Mouse (Mus musculus) ES-Bruce4 (cell line): ENCODE data around the gene Dok5. TPM values are rescaled to one million over a fixed set of nuclear protein-coding genes. Genes with fewer than 3 reads are reported as not detected.

Source experiments
- H3K27ac ChIP-seq: 2 replicates; pipeline ENCODE4 v1.5.1; 2012; ENCODE audit warnings: low read length, inconsistent platforms; ENCODE audit not compliant: insufficient read depth
- H3K27me3 ChIP-seq: 2 replicates; pipeline ENCODE4 v1.6.1; 2012; ENCODE audit warnings: mild to moderate bottlenecking, low read length, inconsistent platforms; ENCODE audit not compliant: control insufficient read depth, poor library complexity, insufficient read depth, severe bottlenecking
- H3K36me3 ChIP-seq: 2 replicates; pipeline ENCODE4 v1.6.1; 2012; ENCODE audit warnings: inconsistent platforms, mild to moderate bottlenecking, low read length, moderate library complexity; ENCODE audit not compliant: control insufficient read depth, poor library complexity, insufficient read depth, severe bottlenecking
- H3K4me1 ChIP-seq: one replicate; pipeline ENCODE4 v1.8.1; 2011; ENCODE audit warnings: low read length; ENCODE audit not compliant: control insufficient read depth, insufficient read depth
- H3K4me3 ChIP-seq: 2 replicates; pipeline ENCODE4 v1.5.1; 2011; ENCODE audit warnings: low read depth, mild to moderate bottlenecking, low read length
- H3K9ac ChIP-seq: 2 replicates; pipeline ENCODE4 v1.6.1; 2012; ENCODE audit warnings: low read depth, mild to moderate bottlenecking, inconsistent platforms; ENCODE audit not compliant: poor library complexity, severe bottlenecking
- H3K9me3 ChIP-seq: replicated peaks from 2 replicates; pipeline ENCODE4 v1.6.1; 2012; ENCODE audit warnings: mild to moderate bottlenecking, low read length, inconsistent platforms; ENCODE audit not compliant: control insufficient read depth, poor library complexity, insufficient read depth, severe bottlenecking
- CTCF ChIP-seq: IDR thresholded peaks from one replicate; pipeline ENCODE4 v1.8.1; 2011; ENCODE audit warnings: low read depth, low read length
- EP300 ChIP-seq: IDR thresholded peaks from 2 replicates; pipeline ENCODE4 v1.6.1; 2011; ENCODE audit warnings: low read depth, low read length; ENCODE audit not compliant: insufficient read depth
- POLR2A ChIP-seq: IDR thresholded peaks from one replicate; pipeline ENCODE4 v1.8.1; 2011; ENCODE audit warnings: low read length; ENCODE audit not compliant: insufficient read depth
- polyA plus RNA-seq: library from polyadenylated mRNA; stranded (reverse); fragments of >200 nt; gene quantifications from 2 replicates; pipeline ENCODE4 v1.2.4, GENCODE M21; 2011; ENCODE audit warnings: low read depth; ENCODE audit not compliant: missing spikeins, insufficient read depth, insufficient read length

Gene Dok5
- polyA plus RNA-seq, 1 experiment: 1.4 TPM

GRCm38 (mm10) chr2:170730781-170731180, 826 bp upstream of the Dok5 start:
- Histone ChIP-seq H3K9me3 (no peaks in the 10 kb centered on the region), H3K36me3 (no peaks in the 10 kb centered on the region), H3K4me3 (no peak overlapping the region), H3K27me3 (no peaks in the 10 kb centered on the region), H3K9ac (no peak overlapping the region), H3K4me1 (no peaks in the 10 kb centered on the region), H3K27ac (no peak overlapping the region)
- TF ChIP-seq POLR2A (no peak), EP300 (no peak), CTCF (no peak)

- no peak overlapping the region for H3K9ac ChIP-seq
- H3K9me3 ChIP-seq: no peaks in the 10 kb centered on the region
- peak overlapping the region; percentile 27 for H3K4me3 ChIP-seq
- TF ChIP-seq CTCF (no peak), EP300 (no peak), POLR2A (no peak)
- no peaks in the 10 kb centered on the region for H3K36me3 ChIP-seq
- no peaks in the 10 kb centered on the region for H3K4me1 ChIP-seq
- no peak overlapping the region for H3K27ac ChIP-seq
- H3K27me3 ChIP-seq: no peaks in the 10 kb centered on the region
Observed at GRCm38 (mm10) chr2:170731205-170731604, 402 bp upstream of the Dok5 start.

- no peaks in the 10 kb centered on the region for H3K27me3 ChIP-seq
- no peak overlapping the region for H3K27ac ChIP-seq
- no peaks in the 10 kb centered on the region for H3K36me3 ChIP-seq
- TF ChIP-seq POLR2A (no peak), EP300 (no peak), CTCF (no peak)
- no peaks in the 10 kb centered on the region for H3K9me3 ChIP-seq
- no peak overlapping the region for H3K4me3 ChIP-seq
- no peak overlapping the region for H3K9ac ChIP-seq
- no peaks in the 10 kb centered on the region for H3K4me1 ChIP-seq
Observed at GRCm38 (mm10) chr2:170733671-170734070, 2.1 kb downstream of the Dok5 start.

- H3K9me3 ChIP-seq: no peaks in the 10 kb centered on the region
- no peak overlapping the region for H3K9ac ChIP-seq
- no peaks in the 10 kb centered on the region for H3K27me3 ChIP-seq
- H3K36me3 ChIP-seq: no peaks in the 10 kb centered on the region
- H3K27ac ChIP-seq: no peak overlapping the region
- TF ChIP-seq CTCF (no peak), EP300 (no peak)
- H3K4me3 ChIP-seq: no peak overlapping the region
- no peaks in the 10 kb centered on the region for H3K4me1 ChIP-seq
Observed at GRCm38 (mm10) chr2:170734446-170734845, 2.8 kb downstream of the Dok5 start.

- Histone ChIP-seq H3K27me3 (no peaks in the 10 kb centered on the region), H3K36me3 (no peaks in the 10 kb centered on the region), H3K9me3 (no peaks in the 10 kb centered on the region), H3K9ac (no peak overlapping the region), H3K4me1 (no peaks in the 10 kb centered on the region), H3K4me3 (no peak overlapping the region), H3K27ac (no peak overlapping the region)
- TF ChIP-seq POLR2A (no peak), EP300 (no peak), CTCF (no peak)
Observed at GRCm38 (mm10) chr2:170738446-170738845, 6.8 kb downstream of the Dok5 start.

- H3K9ac ChIP-seq: no peak overlapping the region
- no peak for TF ChIP-seq EP300
- TF ChIP-seq CTCF: no peak
- TF ChIP-seq POLR2A: no peak
- no peak overlapping the region for H3K27ac ChIP-seq
- H3K4me1 ChIP-seq: no peaks in the 10 kb centered on the region
- no peaks in the 10 kb centered on the region for H3K27me3 ChIP-seq
- no peaks in the 10 kb centered on the region for H3K36me3 ChIP-seq
- H3K9me3 ChIP-seq: no peaks in the 10 kb centered on the region
- H3K4me3 ChIP-seq: no peak overlapping the region
Observed at GRCm38 (mm10) chr2:170738891-170739290, 7.3 kb downstream of the Dok5 start.
